Mouse (Mus musculus) layer of hippocampus, postnatal 10 days (tissue): ENCODE results near the gene Cnih2. TPM values are rescaled to one million over a fixed set of nuclear protein-coding genes. Genes with fewer than 3 reads are reported as not detected.

Experiments used
- DNase-seq, 2 experiments: peaks; one replicate each; pipeline ENCODE4 v3.0.0; 2021; ENCODE audit warnings: low spot score in 2 of 2
- total RNA-seq, 2 experiments: library from RNA; stranded (reverse); gene quantifications; 2 replicates each; pipeline ENCODE4 v1.2.3; 2021

The Cnih2 gene
- total RNA-seq, 2 experiments from 2014 or later = 743 to 783 TPM

- DNase-seq = no peak
Measured at GRCm38 (mm10) chr19:5069486-5069885, 28.8 kb downstream of the Cnih2 start.

GRCm38 (mm10) chr19:5068570-5069234 is 29.6 kb downstream of the Cnih2 start:
- no peak for DNase-seq

GRCm38 (mm10) chr19:5067867-5068569 is 30.3 kb downstream of the Cnih2 start, which contains the start of gene Cd248:
Cd248 (plus strand) TSS chr19:5068078.
- no peak for DNase-seq

GRCm38 (mm10) chr19:5067040-5067799 is 31.1 kb downstream of the Cnih2 start:
- no peak for DNase-seq

- no peak for DNase-seq
Measured at GRCm38 (mm10) chr19:5065104-5065503, 33.2 kb downstream of the Cnih2 start.

- no peak for DNase-seq
Measured at GRCm38 (mm10) chr19:5062446-5062845, 35.9 kb downstream of the Cnih2 start.

GRCm38 (mm10) chr19:5062041-5062440 is 36.3 kb downstream of the Cnih2 start:
- no peak for DNase-seq

GRCm38 (mm10) chr19:5060365-5061330 is 37.7 kb downstream of the Cnih2 start:
- DNase-seq = no peak

GRCm38 (mm10) chr19:5058801-5059771 is 39.2 kb downstream of the Cnih2 start:
- no peak for DNase-seq

GRCm38 (mm10) chr19:5057876-5058775 is 40.2 kb downstream of the Cnih2 start:
- DNase-seq = no peak

- DNase-seq = peak; percentile 62 to 68
Measured at GRCm38 (mm10) chr19:5056251-5056650, 42.1 kb downstream of the Cnih2 start.

GRCm38 (mm10) chr19:5053909-5054308 is 44.4 kb downstream of the Cnih2 start:
- peak in 1 of 2 experiments; percentile 61 for DNase-seq

- DNase-seq = no peak
Measured at GRCm38 (mm10) chr19:5052853-5053252, 45.5 kb downstream of the Cnih2 start.

- DNase-seq = no peak
Measured at GRCm38 (mm10) chr19:5052166-5052822, 46.0 kb downstream of the Cnih2 start.

- no peak for DNase-seq
Measured at GRCm38 (mm10) chr19:5051515-5051914, 46.8 kb downstream of the Cnih2 start.

GRCm38 (mm10) chr19:5051031-5051430 is 47.3 kb downstream of the Cnih2 start:
- DNase-seq = no peak

GRCm38 (mm10) chr19:5050047-5050905 is 48.0 kb downstream of the Cnih2 start, which contains the start of gene Rin1:
Rin1 (plus strand) TSS chr19:5050481.
- DNase-seq = peak in 1 of 2 experiments; percentile 53
